Mouse (Mus musculus) c-Kit-positive CD71-positive TER-119-negative erythroid progenitor cells, embryonic 14.5 days (primary cell): Measurements from ENCODE around the gene Adamts6.
A peak's percentile ranks its signal among the peaks of the same experiment; 100 is the strongest.

Source experiments
- DNase-seq: peaks from one replicate; pipeline ENCODE4 v3.0.0-alpha.2; 2013; ENCODE audit warnings: low read depth

Adamts6 gene

DNA sequence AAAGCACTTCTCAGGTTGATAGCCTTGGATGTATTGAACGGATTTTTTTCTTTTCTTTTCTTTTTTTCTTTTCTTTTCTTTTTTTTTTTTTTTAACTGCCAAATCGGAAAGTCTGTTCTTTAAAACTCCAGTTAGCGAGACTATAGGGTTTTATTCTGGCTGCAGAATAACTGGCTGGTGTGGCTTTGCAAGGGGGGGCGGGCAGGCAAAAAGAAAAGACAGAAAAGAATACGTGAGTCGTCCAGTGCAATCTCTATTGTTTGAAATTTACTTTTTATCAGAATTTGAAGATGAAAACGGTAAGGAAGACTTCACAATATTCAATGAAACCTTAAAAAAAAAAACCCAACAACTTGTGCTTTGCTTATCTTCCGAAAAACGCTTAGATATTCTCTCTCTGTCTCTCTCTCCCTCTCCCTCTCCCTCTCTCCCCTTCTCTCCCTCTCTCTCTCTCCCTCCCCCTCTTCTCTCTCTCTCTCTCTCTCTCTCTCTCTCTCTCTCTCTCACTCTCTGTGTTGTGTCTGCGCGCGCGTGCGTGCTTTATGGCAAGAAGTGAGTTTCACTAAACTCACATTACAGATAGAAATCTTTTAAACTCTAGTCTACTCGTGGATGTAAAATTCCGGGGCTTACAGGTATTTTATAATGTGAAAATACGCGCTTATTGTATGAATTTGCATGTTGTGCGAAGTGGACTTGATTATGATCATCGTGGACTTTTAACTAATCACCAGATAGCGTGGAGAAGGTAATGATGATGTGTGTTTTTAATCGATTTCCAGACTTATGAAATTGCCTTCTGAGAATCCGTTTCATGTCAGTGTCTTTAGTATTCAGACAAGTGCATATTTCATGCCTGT lies at the start of gene Adamts6:
Gene Adamts6 (plus strand): TSS at position 470 of the 860 bp plus-strand sequence.
- DNase-seq, result no peak

DNA sequence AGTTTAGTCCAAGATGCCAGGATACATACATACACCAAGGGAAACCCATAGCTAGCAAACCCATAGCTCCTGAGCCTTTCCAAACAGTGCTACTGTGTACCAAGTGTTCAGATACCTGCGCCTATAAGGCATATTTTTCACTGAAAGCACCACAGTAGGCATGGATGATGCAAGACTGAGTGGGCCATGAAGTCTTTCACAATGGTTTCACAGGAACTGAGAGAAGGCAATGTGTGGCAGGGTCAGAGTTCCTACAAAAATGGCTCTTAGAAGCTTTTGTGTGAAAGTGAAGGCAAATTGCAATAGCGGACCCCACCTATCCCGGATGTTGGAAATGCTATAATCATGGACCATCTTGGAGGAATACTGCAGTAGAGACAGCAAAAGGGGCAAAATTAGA lies 28.6 kb upstream of the Adamts6 start:
- DNase-seq, result no peak

DNA sequence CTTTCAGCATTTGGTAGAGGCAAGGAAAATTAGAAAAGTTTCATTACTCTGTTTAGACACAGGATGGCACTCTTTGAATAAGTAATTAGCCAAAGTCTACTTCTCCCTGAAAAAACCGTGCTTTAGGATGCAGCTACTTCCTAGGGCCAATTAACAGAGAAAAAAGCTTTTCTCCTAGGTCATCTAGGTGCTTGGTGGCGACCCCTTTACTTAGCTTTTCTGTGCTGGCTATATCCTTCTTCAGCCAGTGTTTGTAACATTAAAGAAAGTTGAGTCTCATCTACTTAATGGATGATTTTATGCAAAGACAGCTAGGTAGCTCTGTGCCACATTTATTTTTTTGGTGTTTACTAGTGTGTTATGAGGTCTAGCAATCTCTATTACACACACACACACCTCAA lies 2.6 kb upstream of the Adamts6 start:
- DNase-seq, result no peak

DNA sequence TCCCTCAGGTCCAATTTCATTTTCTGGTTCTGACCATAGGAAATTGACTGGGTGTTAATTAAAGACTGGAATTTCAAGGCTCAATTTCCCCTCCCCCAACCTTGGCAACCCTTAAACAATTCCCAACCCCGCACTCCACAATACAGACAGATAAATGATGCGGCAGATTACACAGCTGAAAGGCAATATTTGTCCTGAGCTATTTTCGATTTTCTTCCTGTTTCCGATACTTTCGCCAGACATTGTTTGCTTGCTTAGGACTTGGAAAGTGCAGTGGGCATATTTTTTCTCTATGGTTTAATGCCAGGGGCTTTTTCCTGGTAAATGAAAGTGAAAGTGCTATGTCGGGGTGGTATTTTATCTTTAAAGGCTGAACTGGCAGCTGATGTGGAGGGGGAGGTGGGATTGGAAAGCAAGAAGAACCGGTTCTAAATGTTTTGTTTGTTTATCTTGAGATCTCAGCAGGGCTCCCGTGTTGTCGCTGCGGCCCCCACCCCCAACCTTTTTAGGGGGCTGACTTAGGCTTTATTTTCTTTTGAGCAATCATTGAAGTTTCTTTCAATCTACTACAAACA lies 1.8 kb upstream of the Adamts6 start:
- no peak for DNase-seq

DNA sequence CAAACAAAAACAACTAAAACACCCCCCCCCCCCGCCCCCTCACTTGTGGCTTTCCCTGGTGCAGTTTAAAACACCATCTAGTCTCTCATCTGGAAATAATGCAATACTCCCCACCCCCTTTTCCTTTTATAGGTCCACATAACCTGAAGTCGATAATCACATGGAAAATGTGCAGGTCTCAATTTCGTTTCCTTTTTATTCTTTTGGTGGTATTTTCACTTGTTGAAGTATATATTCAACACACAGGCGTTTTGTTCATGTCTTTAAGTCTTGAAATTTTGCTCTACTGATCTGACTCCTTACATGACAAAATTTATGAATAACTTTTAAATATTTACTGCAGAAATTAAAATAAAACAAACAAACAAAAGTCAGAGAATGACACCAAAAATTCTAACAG lies 1.3 kb upstream of the Adamts6 start:
- DNase-seq, result no peak

DNA sequence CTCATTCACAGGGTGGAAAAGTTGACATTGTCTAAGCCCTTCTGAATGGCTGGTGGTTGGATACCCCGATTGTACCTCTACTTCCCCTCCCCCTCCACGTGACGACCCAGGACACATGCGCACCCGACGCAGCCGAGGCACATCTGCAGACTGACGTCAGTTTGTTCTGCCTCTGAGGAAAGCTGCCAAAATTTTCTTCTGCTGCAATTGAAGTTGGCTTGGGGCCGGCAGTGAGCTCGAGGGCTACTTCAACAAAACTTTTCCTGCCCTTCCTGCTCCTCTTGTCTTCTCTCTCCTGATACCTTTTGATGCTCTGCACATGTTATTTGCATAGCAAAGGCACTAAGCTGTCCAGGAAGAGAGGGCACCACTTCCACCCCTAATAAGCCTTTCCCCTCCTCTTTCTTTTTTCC lies 732 bp upstream of the Adamts6 start:
- peak; percentile 81 for DNase-seq

DNA sequence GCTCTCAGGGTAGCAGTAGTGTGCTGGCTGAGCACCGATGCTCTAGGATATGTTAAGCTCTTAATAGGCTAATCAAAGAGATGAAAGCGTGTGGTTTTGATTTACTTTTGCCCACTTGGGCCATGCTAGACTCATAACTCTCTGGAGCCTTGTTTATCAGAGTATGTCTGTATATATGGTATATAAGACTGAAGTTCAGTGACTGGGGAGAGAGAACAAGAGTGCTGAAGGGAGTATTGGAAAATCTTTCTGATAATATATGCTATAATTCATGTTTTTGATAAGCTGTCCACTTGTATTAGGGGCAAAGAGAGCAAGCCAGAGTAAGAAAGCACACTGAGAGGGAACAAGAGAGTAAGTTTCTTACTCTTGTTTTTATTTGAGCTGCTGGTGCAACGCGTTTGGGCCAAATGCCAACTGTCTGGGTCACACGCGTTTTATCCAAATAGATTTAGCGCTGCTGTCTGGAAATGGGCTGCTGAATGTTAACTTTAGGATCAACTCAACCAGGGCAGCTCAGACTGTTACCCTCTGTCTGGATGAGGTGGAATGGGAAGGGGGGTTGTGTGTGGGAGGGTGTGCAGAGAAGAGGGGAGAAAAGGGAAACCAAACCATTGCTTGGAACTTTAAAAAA lies 708 bp downstream of the Adamts6 start:
- DNase-seq, result no peak

DNA sequence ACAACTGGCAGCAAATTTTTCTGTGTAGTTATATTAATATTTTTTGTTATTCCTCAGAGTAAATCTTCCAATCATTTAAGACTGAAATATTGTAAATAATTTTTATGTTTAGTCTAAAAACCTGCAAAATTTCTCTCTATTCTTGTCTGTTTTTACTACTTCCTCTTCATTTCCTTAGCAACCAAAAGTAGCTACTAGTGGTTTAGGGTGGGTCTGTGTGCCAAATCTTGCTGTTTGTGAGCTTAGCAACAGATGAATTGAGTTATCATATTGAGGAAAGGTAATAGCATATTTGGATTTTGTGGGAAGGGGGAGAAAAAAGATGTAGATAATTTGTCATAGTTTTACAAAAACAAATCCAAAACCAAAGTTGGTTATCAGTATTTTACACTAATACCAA lies 1.5 kb downstream of the Adamts6 start:
- no peak for DNase-seq

DNA sequence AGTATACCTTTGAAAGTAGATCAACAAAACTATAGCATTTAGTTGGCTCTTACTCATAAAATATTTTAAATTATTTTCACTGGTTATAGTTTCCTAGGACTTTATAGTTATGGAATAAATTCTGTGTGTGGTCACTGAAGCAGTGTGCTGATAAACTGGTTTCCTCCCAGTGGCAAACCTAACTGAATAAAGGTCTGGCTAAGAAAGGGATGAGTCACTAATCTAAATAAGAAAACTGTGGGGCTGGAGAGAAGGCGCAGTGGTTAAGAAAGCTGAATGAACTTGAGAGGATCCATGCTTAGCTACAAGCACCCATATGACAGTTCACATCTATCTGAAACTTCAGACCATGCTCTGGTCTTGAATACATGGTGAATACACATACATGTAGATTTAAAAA lies 7.8 kb downstream of the Adamts6 start:
- DNase-seq, result no peak

DNA sequence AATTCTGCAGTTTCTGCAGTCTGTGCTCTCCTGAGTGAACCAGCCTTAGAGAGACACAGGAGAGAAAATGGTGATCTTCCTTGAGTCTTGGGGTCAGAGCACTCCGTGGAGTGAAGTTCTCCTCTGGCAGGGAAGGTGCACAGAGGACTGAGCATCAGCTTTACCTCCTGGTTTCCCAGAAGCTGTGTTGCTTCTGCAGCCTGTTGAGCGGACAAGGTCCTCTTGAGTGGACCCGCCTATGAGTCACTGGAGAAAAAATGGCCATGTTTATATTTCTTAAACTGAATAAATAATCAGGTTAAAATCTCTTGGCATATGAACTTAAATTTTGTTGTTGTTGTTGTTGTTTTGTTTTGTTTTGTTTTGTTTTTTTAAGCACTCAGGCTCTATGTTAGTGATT lies 41.7 kb downstream of the Adamts6 start:
- no peak for DNase-seq

DNA sequence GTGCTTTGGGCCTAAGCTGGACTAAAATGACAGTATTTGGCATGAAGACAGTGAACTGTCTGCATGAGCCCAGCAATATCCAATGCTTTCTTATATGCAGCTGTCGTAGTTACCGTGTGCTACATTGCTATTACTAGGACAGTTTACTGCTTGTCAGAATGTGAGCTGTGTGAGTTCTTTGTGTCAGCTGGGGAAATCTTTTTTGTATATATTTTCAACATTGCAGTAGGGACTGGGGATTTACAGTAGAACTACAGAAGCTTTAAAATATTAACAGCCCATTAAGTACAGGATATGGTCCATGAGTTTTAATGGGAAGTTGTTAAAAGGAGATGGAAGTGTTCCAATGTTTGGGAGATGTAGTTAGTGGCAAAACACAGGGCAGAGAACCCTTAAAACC lies 42.1 kb downstream of the Adamts6 start:
- no peak for DNase-seq

DNA sequence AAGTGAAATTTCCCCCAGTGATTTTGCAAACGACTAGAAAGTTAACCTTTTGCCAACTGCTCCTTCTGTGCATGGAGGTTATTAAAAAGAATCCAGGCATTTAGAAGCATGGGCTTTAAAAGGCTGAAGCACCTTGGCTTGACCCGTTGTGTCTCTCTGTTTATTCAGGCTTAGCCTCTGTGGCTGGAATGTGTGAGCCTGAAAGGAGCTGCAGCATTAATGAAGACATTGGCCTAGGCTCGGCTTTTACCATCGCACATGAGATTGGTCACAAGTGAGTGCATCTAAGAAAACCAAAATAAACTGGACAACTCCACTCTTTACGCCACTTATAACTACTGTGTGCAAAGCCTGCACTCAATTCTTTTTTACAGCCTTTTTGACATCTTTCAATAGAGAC lies 65.0 kb downstream of the Adamts6 start:
- DNase-seq, result no peak

DNA sequence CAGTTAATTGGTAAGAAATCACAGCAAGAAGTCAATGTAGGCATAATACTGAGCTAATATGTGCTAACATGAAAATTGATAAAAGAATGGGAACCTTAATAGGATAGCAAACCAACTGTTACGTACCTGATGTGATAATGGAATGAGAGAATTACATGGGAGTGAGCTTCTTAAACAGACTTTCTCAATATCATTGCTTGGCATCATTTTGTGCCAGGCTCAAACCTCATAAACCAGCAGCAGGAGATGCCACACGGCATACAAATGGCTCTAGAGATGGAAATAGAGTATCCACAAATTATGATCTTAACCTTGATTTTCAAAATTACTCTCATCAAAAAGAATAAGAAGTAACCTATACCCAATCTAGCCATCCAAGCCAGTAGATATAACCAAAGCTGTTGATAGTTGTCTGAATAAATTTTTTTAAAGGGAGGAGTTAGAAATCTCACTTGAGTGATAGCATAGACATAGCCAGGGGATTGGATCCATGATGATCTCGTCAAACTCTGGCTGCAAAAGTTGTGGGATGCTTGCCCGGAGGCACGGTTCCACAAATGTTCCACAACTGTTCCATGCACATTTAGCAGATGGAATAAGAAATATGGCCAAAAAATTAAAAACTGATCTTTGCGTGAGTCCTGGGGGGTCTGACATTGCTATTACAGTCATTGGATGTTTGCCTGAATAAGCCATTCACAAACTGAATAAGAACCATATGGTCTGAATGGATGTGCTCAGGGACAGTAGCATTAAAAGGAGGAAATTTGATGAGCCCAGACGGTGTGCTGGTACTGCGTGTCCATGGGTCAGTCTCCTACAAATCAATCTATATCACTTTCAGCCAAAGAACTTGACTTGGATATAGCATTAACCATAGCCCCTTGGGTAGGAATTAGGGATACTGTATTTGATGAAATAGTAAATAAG lies 106.1 kb downstream of the Adamts6 start:
- no peak for DNase-seq

DNA sequence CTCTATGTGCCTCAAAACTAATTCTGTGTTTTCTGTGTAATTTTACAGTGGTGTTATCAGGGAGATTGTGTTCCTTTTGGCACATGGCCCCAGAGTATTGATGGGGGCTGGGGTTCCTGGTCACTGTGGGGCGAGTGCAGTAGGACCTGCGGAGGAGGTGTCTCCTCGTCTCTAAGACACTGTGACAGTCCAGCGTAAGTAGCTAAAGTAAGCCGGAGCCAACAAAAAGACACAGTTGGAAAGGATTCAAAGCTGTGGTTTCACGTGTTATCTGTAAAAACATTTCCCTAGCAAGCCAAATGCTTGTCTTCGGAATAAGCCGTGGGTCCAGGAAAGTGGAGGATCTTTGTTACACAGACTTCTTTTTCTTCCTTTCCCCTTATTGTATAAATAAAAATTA lies 110.2 kb downstream of the Adamts6 start:
- no peak for DNase-seq

DNA sequence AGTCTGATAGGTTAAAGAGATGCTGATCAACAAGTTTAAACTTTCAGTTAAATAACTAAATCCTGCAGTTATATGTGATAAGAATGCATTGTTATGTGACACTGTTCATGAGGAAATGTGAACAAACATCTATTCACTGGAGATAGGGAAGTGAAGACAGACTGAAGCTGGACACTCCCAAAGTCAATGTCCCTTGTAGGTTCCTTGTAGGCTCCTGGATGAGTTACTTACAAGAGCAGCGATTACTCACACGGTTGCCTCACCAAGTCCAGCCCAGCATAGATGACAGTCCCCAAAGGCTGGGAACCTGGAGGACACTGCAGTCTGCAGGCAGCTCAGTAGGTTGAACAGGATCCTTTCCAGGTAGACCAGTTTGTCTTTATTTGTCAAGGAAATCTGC lies 145.1 kb downstream of the Adamts6 start:
- DNase-seq, result no peak

DNA sequence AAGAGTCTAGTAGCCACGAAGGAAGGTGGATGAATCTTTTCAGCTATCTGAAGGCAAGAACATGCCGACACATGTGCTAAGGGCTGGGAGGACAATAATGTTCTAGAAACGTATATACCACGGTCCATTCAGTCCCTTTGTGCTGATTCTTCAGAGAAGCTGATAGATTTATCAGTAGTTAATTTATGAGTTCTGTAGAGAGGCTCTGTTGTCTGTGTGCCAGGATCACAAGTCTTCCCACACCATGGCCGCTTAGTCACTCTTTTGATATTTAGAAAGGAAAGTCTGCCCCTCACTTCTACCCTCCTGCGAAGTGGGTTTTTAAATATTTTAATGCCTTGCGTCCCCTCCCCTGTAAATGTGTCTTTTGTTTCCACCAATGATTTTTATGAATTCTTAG lies 154.9 kb downstream of the Adamts6 start:
- DNase-seq, result no peak

DNA sequence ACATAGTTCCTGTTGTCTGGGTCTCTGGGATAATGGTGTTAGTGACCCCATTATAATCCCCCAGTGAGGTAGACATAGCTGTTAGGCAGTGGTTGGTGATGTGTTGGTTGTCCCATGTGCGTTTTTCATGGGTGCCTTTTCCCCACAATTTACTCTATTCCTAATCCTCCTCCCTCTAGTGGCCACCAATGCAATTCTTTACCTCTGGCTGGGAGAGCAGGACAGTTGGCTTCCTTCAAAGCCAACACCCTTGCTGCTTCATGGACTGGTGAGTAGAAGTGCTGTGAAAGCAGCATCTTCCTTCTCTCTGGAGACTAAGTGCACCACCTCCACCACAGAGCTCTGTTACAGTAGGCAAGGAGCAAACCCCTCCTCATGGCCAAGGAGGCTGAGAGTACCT lies 157.8 kb downstream of the Adamts6 start:
- DNase-seq, result no peak

DNA sequence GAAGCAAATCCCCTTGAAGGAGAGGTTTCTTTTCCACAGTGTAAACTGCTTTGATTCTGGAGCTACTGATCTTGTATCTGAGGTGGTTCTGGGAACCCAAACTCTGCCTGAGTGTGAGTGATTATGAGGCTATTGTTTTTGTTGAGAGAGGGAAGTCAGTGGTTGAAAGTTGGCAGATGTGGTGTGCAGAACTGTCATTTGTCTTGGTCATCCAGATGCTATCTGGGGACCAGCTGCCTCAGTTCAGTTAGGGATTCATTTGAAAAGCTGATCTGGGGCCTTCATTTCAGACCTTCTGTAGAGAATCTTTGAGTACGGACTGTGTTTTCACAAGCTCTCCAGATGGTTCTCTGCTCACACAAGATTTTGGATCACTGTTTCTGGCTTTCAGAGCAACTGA lies 159.3 kb downstream of the Adamts6 start:
- DNase-seq, result no peak

DNA sequence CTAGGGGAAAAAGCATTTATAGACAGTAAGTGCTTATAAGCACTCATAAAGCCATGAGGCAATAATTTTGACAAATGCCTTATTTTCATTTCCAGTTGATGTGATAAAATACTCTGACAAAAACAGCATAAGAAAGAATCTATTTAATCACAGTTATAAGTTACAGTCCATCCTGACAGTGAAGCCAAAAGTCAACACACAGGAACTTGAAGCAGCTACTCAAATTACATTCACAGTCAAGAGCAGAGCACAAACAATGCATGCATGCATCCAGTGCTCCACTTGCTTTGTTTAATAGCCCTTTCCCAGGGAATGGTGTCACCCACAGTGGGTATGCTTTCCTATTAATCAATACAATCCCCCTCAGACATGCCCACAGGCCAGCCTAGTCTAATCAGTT lies 159.8 kb downstream of the Adamts6 start:
- no peak for DNase-seq

DNA sequence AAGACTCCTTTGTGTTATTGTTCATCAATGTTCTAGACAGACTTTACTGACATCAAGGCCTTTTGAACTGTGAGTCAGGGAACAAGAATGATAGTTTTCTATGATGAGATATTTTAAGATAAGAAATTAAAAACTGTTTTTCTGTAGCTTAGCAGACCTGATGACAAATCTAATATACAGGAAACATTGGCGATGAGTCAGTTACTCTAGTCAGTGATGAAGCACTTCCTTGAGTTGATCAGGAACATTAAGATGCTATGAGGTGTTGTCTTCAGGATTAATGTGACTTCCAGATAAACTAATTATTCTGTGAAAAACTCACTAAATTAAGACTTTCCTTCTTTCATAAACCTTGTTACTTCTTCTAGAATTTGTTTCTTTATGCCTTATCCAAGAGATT lies 160.7 kb downstream of the Adamts6 start:
- no peak for DNase-seq

DNA sequence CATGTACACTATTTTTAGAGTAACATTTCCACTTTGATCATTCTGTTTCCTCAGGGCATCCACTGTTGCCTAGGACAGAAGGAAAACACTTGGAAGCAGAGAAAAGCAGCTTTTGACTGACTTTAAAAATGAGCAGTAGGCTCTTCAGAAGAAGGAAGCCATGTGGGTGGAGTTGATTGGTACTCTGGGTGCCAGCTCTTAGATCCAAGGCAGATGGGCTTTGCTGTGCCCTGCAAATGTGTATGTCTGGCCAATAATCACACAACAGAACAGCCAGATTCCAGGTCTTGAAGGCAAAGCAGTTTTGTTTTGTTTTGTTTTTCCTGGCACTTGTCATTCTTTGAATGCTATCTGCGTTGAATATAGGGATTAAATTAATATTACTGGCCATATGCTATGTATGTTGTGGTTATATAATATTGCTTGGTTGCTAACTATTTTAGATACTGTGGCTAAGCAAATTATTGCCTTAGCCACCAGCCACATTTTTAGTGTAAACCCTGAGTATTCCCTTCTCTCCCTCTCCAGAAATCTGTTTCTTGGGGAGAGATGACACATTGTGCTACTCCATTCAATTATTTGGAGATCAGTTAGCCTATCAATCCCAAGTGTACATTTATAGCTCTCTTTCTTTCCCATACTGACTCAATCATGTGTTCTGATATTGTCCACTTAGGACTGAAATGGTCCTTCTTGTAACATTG lies 165.8 kb downstream of the Adamts6 start:
- no peak for DNase-seq

DNA sequence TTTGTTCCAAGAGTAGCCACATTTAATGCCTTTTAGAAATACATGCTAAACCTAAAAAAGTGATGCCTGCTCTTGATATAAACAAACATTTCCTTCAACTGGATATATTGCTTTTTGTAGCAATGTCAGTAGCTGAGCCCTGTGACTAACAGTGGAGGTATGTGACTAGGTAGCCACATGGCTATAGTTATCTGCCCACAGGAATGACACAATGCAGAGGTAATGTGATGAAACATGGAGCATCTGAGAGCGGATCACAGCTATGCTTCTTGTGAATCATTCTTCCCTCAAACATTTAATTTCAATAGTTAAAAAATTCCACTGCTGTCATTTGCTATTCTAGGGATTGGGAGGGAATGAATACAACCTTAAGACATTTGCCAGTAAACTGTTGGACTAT lies 172.7 kb downstream of the Adamts6 start:
- no peak for DNase-seq
